Mouse (Mus musculus): Measurements from ENCODE around the gene Nrde2.

Nrde2 gene

GRCm38 (mm10) chr12:100178898-100179440 is 19.5 kb upstream of the Nrde2 start:
- no peak for DNase-seq (ENCODE audit: low spot score)

- DNase-seq (ENCODE audit: low spot score), result no peak
These were observed 17.1 kb upstream of the Nrde2 start for GRCm38 (mm10) chr12:100176469-100177056.

- DNase-seq (ENCODE audit: low spot score), result peak; percentile 9
These were observed 13.0 kb upstream of the Nrde2 start for GRCm38 (mm10) chr12:100172481-100172880.

- DNase-seq (ENCODE audit: low spot score), result peak; percentile 32
These were observed 8.7 kb upstream of the Nrde2 start for GRCm38 (mm10) chr12:100167931-100168871.

- no peak for DNase-seq (ENCODE audit: low spot score)
These were observed 8.0 kb upstream of the Nrde2 start for GRCm38 (mm10) chr12:100167502-100167901.

GRCm38 (mm10) chr12:100166939-100167338 is 7.5 kb upstream of the Nrde2 start:
- peak; percentile 43 for DNase-seq (ENCODE audit: low spot score)

- DNase-seq (ENCODE audit: low spot score), result peak; percentile 81
These were observed 6.7 kb upstream of the Nrde2 start for GRCm38 (mm10) chr12:100166177-100166576.

GRCm38 (mm10) chr12:100164991-100165500 is 5.6 kb upstream of the Nrde2 start:
- no peak for DNase-seq (ENCODE audit: low spot score)

GRCm38 (mm10) chr12:100152466-100152865 is 7.0 kb downstream of the Nrde2 start:
- no peak for DNase-seq (ENCODE audit: low spot score)

GRCm38 (mm10) chr12:100144269-100144668 is 15.2 kb downstream of the Nrde2 start:
- no peak for DNase-seq (ENCODE audit: low spot score)

GRCm38 (mm10) chr12:100143737-100144136 is 15.7 kb downstream of the Nrde2 start:
- DNase-seq (ENCODE audit: low spot score), result no peak

GRCm38 (mm10) chr12:100142848-100143523 is 16.5 kb downstream of the Nrde2 start:
- no peak for DNase-seq (ENCODE audit: low spot score)

- DNase-seq (ENCODE audit: low spot score), result no peak
These were observed 24.3 kb downstream of the Nrde2 start for GRCm38 (mm10) chr12:100135117-100135516.

- no peak for DNase-seq (ENCODE audit: low spot score)
These were observed 25.0 kb downstream of the Nrde2 start for GRCm38 (mm10) chr12:100134395-100134936.

- peak; percentile 77 for DNase-seq (ENCODE audit: low spot score)
These were observed 27.8 kb downstream of the Nrde2 start for GRCm38 (mm10) chr12:100131655-100132054.

GRCm38 (mm10) chr12:100131167-100131566 is 28.3 kb downstream of the Nrde2 start:
- DNase-seq (ENCODE audit: low spot score), result no peak

GRCm38 (mm10) chr12:100128961-100129360 is 30.5 kb downstream of the Nrde2 start:
- DNase-seq (ENCODE audit: low spot score), result no peak

- no peak for DNase-seq (ENCODE audit: low spot score)
These were observed 30.9 kb downstream of the Nrde2 start for GRCm38 (mm10) chr12:100128522-100128921.

GRCm38 (mm10) chr12:100127866-100128480 is 31.5 kb downstream of the Nrde2 start:
- peak; percentile 22 for DNase-seq (ENCODE audit: low spot score)

- DNase-seq (ENCODE audit: low spot score), result no peak
These were observed 32.2 kb downstream of the Nrde2 start for GRCm38 (mm10) chr12:100126968-100127865.

Measured in MN1 (cell line).